Mouse (Mus musculus) adrenal gland, postnatal 36 days (tissue): ENCODE measurements around the gene Wdr34. TPM values are rescaled to one million over a fixed set of nuclear protein-coding genes. Genes with fewer than 3 reads are reported as not detected.

Experiments used
- DNase-seq, 2 experiments: peaks; one replicate each; pipeline ENCODE4 v3.0.0; 2021; ENCODE audit warnings: mixed read lengths in 1 of 2
- long read RNA-seq, 2 experiments: library from polyadenylated mRNA; stranded (forward); transcript quantifications; one replicate each; pipeline ENCODE4 v2.0.0; 2021; ENCODE audit warnings: borderline sequencing depth in 2 of 2
- total RNA-seq, 2 experiments: library from RNA; stranded (reverse); gene quantifications; 2 replicates each; pipeline ENCODE4 v1.2.3; 2021

Gene Wdr34
- 10 to 100 TPM; 15.8 to 20.9 TPM for total RNA-seq
- long read RNA-seq, experiment 1, transcript Wdr34-201 (9 exons, 1,814 nt), result major isoform, 40 of 43 reads
- long read RNA-seq, experiment 1, partial matches to known transcripts, result 1 of 43 reads
- long read RNA-seq, experiment 1, other reads (novel, unspliced or antisense), result 2 of 43 reads
- long read RNA-seq, experiment 2, transcript Wdr34-201 (9 exons, 1,814 nt), result major isoform, 18 of 20 reads
- long read RNA-seq, experiment 2, partial matches to known transcripts, result 1 of 20 reads
- long read RNA-seq, experiment 2, other reads (novel, unspliced or antisense), result 1 of 20 reads

GRCm38 (mm10) chr2:30048699-30049388 lies at the start of gene Wdr34:
Wdr34 (minus strand) TSS chr2:30048881.
- peak; percentile 99 for DNase-seq

GRCm38 (mm10) chr2:30095882-30096527 lies 47.3 kb upstream of the Wdr34 start:
- peak; percentile 68 to 79 for DNase-seq

GRCm38 (mm10) chr2:30094208-30094588 lies 45.5 kb upstream of the Wdr34 start:
- DNase-seq, result peak; percentile 15 to 37

- DNase-seq, result peak; percentile 98
These were observed 45.0 kb upstream of the Wdr34 start, which contains the start of gene Zdhhc12 for GRCm38 (mm10) chr2:30093471-30094207. Zdhhc12 (minus strand) TSS chr2:30093648.

GRCm38 (mm10) chr2:30092280-30092918 lies 43.7 kb upstream of the Wdr34 start:
- no peak for DNase-seq

GRCm38 (mm10) chr2:30091521-30091920 lies 42.8 kb upstream of the Wdr34 start:
- no peak for DNase-seq

GRCm38 (mm10) chr2:30087310-30087709 lies 38.6 kb upstream of the Wdr34 start:
- no peak for DNase-seq

GRCm38 (mm10) chr2:30084632-30085031 lies 36.0 kb upstream of the Wdr34 start:
- DNase-seq, result no peak

- no peak for DNase-seq
These were observed 35.4 kb upstream of the Wdr34 start for GRCm38 (mm10) chr2:30084113-30084512.

- no peak for DNase-seq
These were observed 31.6 kb upstream of the Wdr34 start for GRCm38 (mm10) chr2:30080181-30080800.

- no peak for DNase-seq
These were observed 30.1 kb upstream of the Wdr34 start for GRCm38 (mm10) chr2:30078760-30079159.

- DNase-seq, result peak; percentile 21 to 35
These were observed 29.6 kb upstream of the Wdr34 start for GRCm38 (mm10) chr2:30078349-30078712.

GRCm38 (mm10) chr2:30077502-30078348 lies 29.0 kb upstream of the Wdr34 start, which contains the start of gene Pkn3:
Pkn3 (plus strand) TSS chr2:30077684.
- peak; percentile 91 to 94 for DNase-seq

GRCm38 (mm10) chr2:30076959-30077358 lies 28.3 kb upstream of the Wdr34 start:
- no peak for DNase-seq

GRCm38 (mm10) chr2:30076439-30076838 lies 27.8 kb upstream of the Wdr34 start:
- no peak for DNase-seq

- peak; percentile 39 to 41 for DNase-seq
These were observed 26.9 kb upstream of the Wdr34 start for GRCm38 (mm10) chr2:30075625-30076024.

- no peak for DNase-seq
These were observed 24.6 kb upstream of the Wdr34 start for GRCm38 (mm10) chr2:30073285-30073684.

GRCm38 (mm10) chr2:30072875-30073274 lies 24.2 kb upstream of the Wdr34 start:
- DNase-seq, result no peak

- no peak for DNase-seq
These were observed 19.3 kb upstream of the Wdr34 start for GRCm38 (mm10) chr2:30067962-30068361.
